Mouse (Mus musculus) brain, embryonic 14.5 days (tissue): ENCODE measurements around the gene B230307C23Rik.

Experiments
- CTCF ChIP-seq: fragments of 200-500 bp; IDR thresholded peaks from 2 replicates; pipeline ENCODE4 v1.5.1; 2012; ENCODE audit warnings: inconsistent platforms, mild to moderate bottlenecking, moderate library complexity, borderline replicate concordance; ENCODE audit not compliant: insufficient read depth, insufficient read length; ENCODE audit errors: extremely low read depth
- POLR2A ChIP-seq: fragments of 200-500 bp; IDR thresholded peaks from 2 replicates; pipeline ENCODE4 v1.6.1; 2012; ENCODE audit warnings: mild to moderate bottlenecking, inconsistent platforms, borderline replicate concordance; ENCODE audit not compliant: poor library complexity, insufficient read depth, insufficient read length, severe bottlenecking; ENCODE audit errors: extremely low read depth

- TF ChIP-seq POLR2A (no peak), CTCF (no peak)
Observed at GRCm38 (mm10) chr16:97956011-97956410, 41.1 kb upstream of the B230307C23Rik start.
